Mouse (Mus musculus): ENCODE data around the gene Sertad1. TPM values are rescaled to one million over a fixed set of nuclear protein-coding genes. Genes with fewer than 3 reads are reported as not detected.

The Sertad1 gene
- polyA plus RNA-seq, 1 experiment from 2014 or later: 9.8 TPM

DNA sequence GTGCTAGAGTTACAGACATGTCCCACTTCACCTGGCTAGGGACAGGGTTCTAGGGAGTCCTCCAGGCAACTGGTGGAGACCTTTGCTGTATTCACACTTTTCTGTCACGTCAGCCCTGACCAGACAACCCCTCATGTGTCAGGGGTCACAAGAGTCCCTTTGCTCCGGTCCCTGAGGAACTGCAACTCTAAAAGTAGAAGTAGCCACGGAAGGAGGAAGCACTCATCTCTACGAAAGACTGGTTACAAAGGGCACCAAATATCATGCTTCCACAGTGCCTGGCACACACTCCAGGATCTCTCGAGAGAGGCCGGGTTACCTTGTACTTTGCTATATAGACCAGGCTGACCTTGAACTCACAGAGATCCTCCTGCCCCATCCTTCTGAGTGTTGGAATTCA, 49.9 kb downstream of the Sertad1 start:
- Histone ChIP-seq H3K4me3 (no peak overlapping the region), H3K27ac (replicated peaks) (no peak overlapping the region), H3K9ac (no peak overlapping the region), H3K36me3 (peaks cover 71% of the 10 kb centered on the region), H3K4me1 (replicated peaks) (peaks cover 9% of the 10 kb centered on the region), H3K27me3 (no peaks in the 10 kb centered on the region), H3K9me3 (no peaks in the 10 kb centered on the region), H3K4me2 (no peak overlapping the region)
- 92% methylated on average over 6 of the region's 6 CpGs for WGBS
- no peak for ATAC-seq (ENCODE audit: low FRiP score, low read depth)

DNA sequence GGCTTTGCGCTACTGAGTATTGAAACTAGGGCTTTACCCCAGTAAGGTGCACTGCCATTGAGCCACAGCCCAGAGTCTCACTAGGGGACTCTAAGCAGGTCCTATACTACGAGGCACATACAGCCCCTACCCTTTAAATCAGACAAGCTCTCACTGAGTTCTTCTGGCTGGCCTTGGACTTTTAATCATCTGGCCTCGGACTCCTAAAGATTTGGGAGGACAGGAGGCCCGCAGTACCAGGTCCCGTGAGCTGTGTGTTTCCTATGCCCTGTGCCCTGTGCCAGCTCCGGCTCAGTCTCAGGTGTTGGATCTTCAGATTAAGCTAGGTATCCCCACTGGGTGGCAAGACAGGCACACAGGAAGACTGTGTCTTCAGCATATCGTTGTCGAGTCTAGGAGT, 51.3 kb downstream of the Sertad1 start:
- peaks cover 57% of the 10 kb centered on the region for H3K36me3 ChIP-seq
- H3K27me3 ChIP-seq: no peaks in the 10 kb centered on the region
- WGBS: 93% methylated on average over 8 of the region's 8 CpGs

DNA sequence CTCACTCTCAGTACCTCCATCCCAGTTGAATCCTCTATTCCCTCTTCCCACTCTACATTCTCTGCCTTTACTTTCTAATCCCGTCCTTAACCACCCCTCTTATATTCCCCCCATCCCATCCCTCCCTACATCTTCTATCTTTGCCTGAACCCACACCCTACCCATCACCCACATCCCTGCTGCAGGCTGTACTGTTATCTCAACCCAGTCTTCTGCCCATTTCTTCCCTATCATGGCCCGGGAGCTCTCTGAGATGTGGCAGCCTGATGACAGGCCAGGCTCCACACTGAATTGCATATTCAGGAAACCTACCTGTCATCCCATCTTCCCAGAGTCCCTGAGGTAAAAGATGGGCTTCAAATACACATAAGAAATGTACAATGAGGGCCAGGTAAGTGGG, 52.1 kb downstream of the Sertad1 start:
- 90% methylated on average over 2 of the region's 2 CpGs for WGBS
- H3K36me3 ChIP-seq: peaks cover 50% of the 10 kb centered on the region
- H3K9ac ChIP-seq: no peak overlapping the region

More for the DNA sequence above, 51.3 kb downstream of the Sertad1 start:
- ATAC-seq (ENCODE audit: low FRiP score, low read depth): no peak
- H3K9me3 ChIP-seq: no peaks in the 10 kb centered on the region
- H3K4me3 ChIP-seq: no peak overlapping the region
- H3K27ac ChIP-seq (replicated peaks): no peak overlapping the region
- H3K4me2 ChIP-seq: no peak overlapping the region
- H3K4me1 ChIP-seq (replicated peaks): peaks cover 20% of the 10 kb centered on the region
- no peak overlapping the region for H3K9ac ChIP-seq

More for the DNA sequence above, 52.1 kb downstream of the Sertad1 start:
- no peak for ATAC-seq (ENCODE audit: low FRiP score, low read depth)
- Histone ChIP-seq H3K9me3 (no peaks in the 10 kb centered on the region), H3K27ac (replicated peaks) (no peak overlapping the region), H3K4me1 (replicated peaks) (peaks cover 21% of the 10 kb centered on the region), H3K4me2 (no peak overlapping the region), H3K27me3 (no peaks in the 10 kb centered on the region), H3K4me3 (no peak overlapping the region)

Other genes starting within 250 kb of the Sertad1 start
- 57.8 and 67.5 TPM in 2 replicates for gene Numbl, start 228.5 kb upstream of the Sertad1 start, polyA plus RNA-seq (2015; fragmentation: Nextera tagmentation; extraction: Ambion mirVana)
- gene Ltbp4, start 149.2 kb upstream of the Sertad1 start, polyA plus RNA-seq (2015; fragmentation: Nextera tagmentation; extraction: Ambion mirVana): 12.9 and 13.9 TPM in 2 replicates
- gene Shkbp1, start 130.9 kb upstream of the Sertad1 start, polyA plus RNA-seq (2015; fragmentation: Nextera tagmentation; extraction: Ambion mirVana): 42.8 and 46.6 TPM in 2 replicates
- not detected in 2 replicates for gene Gm20479, start 129.5 kb upstream of the Sertad1 start, polyA plus RNA-seq (2015; fragmentation: Nextera tagmentation; extraction: Ambion mirVana)
- gene Sptbn4, start 39.2 kb upstream of the Sertad1 start, polyA plus RNA-seq (2015; fragmentation: Nextera tagmentation; extraction: Ambion mirVana): 3.2 and 3.7 TPM in 2 replicates
- gene Blvrb, start 38.9 kb upstream of the Sertad1 start, polyA plus RNA-seq (2015; fragmentation: Nextera tagmentation; extraction: Ambion mirVana): 20.2 and 24.0 TPM in 2 replicates
- gene Sertad3, start 13.1 kb upstream of the Sertad1 start, polyA plus RNA-seq (2015; fragmentation: Nextera tagmentation; extraction: Ambion mirVana): 10.5 and 11.3 TPM in 2 replicates
- 1.8 and 1.9 TPM in 2 replicates for gene Prx, start 12.4 kb downstream of the Sertad1 start, polyA plus RNA-seq (2015; fragmentation: Nextera tagmentation; extraction: Ambion mirVana)
- 0.82 and 1.0 TPM in 2 replicates for gene Hipk4, start 36.4 kb downstream of the Sertad1 start, polyA plus RNA-seq (2015; fragmentation: Nextera tagmentation; extraction: Ambion mirVana)
- gene Pld3, start 66.3 kb downstream of the Sertad1 start, polyA plus RNA-seq (2015; fragmentation: Nextera tagmentation; extraction: Ambion mirVana): 189 TPM in 2 replicates
- gene 2310022A10Rik, start 66.3 kb downstream of the Sertad1 start, polyA plus RNA-seq (2015; fragmentation: Nextera tagmentation; extraction: Ambion mirVana): 32.0 and 36.6 TPM in 2 replicates
- 66.3 and 74.2 TPM in 2 replicates for gene Akt2, start 104.6 kb downstream of the Sertad1 start, polyA plus RNA-seq (2015; fragmentation: Nextera tagmentation; extraction: Ambion mirVana)
- gene Ttc9b, start 167.0 kb downstream of the Sertad1 start, polyA plus RNA-seq (2015; fragmentation: Nextera tagmentation; extraction: Ambion mirVana): 80.0 and 88.8 TPM in 2 replicates
- gene Map3k10, start 187.7 kb downstream of the Sertad1 start, polyA plus RNA-seq (2015; fragmentation: Nextera tagmentation; extraction: Ambion mirVana): 20.8 and 21.0 TPM in 2 replicates
- gene Zfp607b, start 202.4 kb downstream of the Sertad1 start, polyA plus RNA-seq (2015; fragmentation: Nextera tagmentation; extraction: Ambion mirVana): 13.4 and 13.8 TPM in 2 replicates
- 97.5 and 99.8 TPM in 2 replicates for gene Zfp60, start 244.5 kb downstream of the Sertad1 start, polyA plus RNA-seq (2015; fragmentation: Nextera tagmentation; extraction: Ambion mirVana)